Mouse (Mus musculus): Measurements from ENCODE around the gene N4bp3. TPM values are rescaled to one million over a fixed set of nuclear protein-coding genes. Genes with fewer than 3 reads are reported as not detected.

N4bp3 gene
- polyA plus RNA-seq, 1 experiment = 16.3 TPM

DNA sequence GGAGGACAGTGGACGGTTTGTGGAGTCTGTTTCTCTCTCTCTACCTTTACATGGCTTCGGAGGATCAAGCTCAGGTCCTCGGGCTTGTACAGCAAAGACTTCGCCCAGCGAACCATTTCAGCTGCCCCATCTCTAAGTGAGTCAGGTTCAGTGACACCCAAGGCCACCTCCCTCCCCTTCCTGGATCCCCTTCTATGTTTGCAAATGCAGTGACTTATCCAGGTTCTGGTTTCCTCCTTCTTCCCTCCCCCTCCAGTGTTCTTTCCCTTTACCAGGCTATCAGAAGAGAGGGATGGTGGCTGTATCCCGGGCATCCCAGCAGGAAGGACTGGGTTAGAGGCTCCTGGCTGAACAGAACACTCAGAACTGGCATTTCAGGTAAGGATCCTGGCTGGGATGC, 3.1 kb upstream of the N4bp3 start:
- no peaks in the 10 kb centered on the region for H3K36me3 ChIP-seq (ENCODE audit: control insufficient read depth, insufficient read depth)
- H3K4me3 ChIP-seq = no peak overlapping the region
- no peaks in the 10 kb centered on the region for H3K79me2 ChIP-seq (ENCODE audit: control insufficient read depth, insufficient read depth)
- no peaks in the 10 kb centered on the region for H3K27me3 ChIP-seq (ENCODE audit: control insufficient read depth, insufficient read depth, insufficient read length)
- no peak overlapping the region for H3K4me2 ChIP-seq (ENCODE audit: low read depth)
- no peak overlapping the region for H3ac ChIP-seq (ENCODE audit: control insufficient read depth, insufficient read length)
- TF ChIP-seq E2F4 (IDR thresholded peaks at IDR 0.05; ENCODE audit: insufficient read depth) (no peak), MAX (IDR thresholded peaks at IDR 0.05; ENCODE audit: low read depth) (no peak), MYOG (IDR thresholded peaks at IDR 0.05; ENCODE audit: control insufficient read depth in 1 of 3, insufficient read depth in 1 of 3, insufficient read length in 2 of 3, low read depth in 2 of 3) (no peak), POLR2A (IDR thresholded peaks at IDR 0.05; ENCODE audit: insufficient read length, low read depth) (no peak), TCF3 (IDR thresholded peaks at IDR 0.05; ENCODE audit: insufficient read length, low read depth) (no peak), REST (IDR thresholded peaks at IDR 0.05; ENCODE audit: insufficient read depth, insufficient read length) (no peak), CEBPB (IDR thresholded peaks at IDR 0.05; ENCODE audit: insufficient read depth, poor library complexity, severe bottlenecking) (no peak), TCF12 (IDR thresholded peaks at IDR 0.05; ENCODE audit: insufficient read depth, poor library complexity, severe bottlenecking) (no peak), POLR2AphosphoS2 (IDR thresholded peaks at IDR 0.05; ENCODE audit: insufficient read length, low read depth) (no peak), MYOD1 (IDR thresholded peaks at IDR 0.05; ENCODE audit: control insufficient read depth in 1 of 3, insufficient read length in 2 of 3, low read depth in 2 of 3) (no peak), SRF (IDR thresholded peaks at IDR 0.05; ENCODE audit: control insufficient read depth, insufficient read length, low read depth) (no peak), USF1 (IDR thresholded peaks at IDR 0.05; ENCODE audit: low read depth) (no peak)

DNA sequence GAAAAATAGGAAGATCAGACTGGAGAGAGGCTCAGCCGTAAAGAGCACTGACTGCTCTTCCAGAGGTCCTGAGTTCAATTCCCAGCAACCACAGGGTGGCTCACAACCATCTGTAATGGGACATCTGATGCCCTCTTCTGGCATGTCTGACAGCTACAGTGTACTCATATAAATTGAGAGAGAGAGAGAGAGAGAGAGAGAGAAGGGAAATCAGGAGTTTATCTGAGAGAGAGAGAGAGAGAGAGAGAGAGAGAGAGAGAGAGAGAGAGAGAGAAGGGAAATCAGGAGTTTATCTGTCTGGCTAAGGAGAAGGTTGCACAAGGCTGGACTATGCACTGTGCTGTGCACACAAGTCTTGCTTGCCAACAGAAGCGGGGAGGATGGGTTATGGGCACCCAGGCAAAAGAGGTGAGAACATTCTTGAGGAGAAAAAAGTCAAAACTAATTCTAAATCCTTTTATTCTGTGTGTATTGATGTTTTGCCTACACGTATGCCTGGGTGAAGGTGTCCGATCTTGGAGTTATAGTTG, 2.3 kb upstream of the N4bp3 start:
- H3K27me3 ChIP-seq (ENCODE audit: control insufficient read depth, insufficient read depth, insufficient read length) = no peaks in the 10 kb centered on the region
- TF ChIP-seq E2F4 (IDR thresholded peaks at IDR 0.05; ENCODE audit: insufficient read depth) (no peak), POLR2AphosphoS2 (IDR thresholded peaks at IDR 0.05; ENCODE audit: insufficient read length, low read depth) (no peak), TCF3 (IDR thresholded peaks at IDR 0.05; ENCODE audit: insufficient read length, low read depth) (no peak), MYOG (IDR thresholded peaks at IDR 0.05; ENCODE audit: control insufficient read depth in 1 of 3, insufficient read depth in 1 of 3, insufficient read length in 2 of 3, low read depth in 2 of 3) (no peak), USF1 (IDR thresholded peaks at IDR 0.05; ENCODE audit: low read depth) (no peak), SRF (IDR thresholded peaks at IDR 0.05; ENCODE audit: control insufficient read depth, insufficient read length, low read depth) (no peak), CEBPB (IDR thresholded peaks at IDR 0.05; ENCODE audit: insufficient read depth, poor library complexity, severe bottlenecking) (no peak), TCF12 (IDR thresholded peaks at IDR 0.05; ENCODE audit: insufficient read depth, poor library complexity, severe bottlenecking) (no peak), MAX (IDR thresholded peaks at IDR 0.05; ENCODE audit: low read depth) (no peak), REST (IDR thresholded peaks at IDR 0.05; ENCODE audit: insufficient read depth, insufficient read length) (no peak), MYOD1 (IDR thresholded peaks at IDR 0.05; ENCODE audit: control insufficient read depth in 1 of 3, insufficient read length in 2 of 3, low read depth in 2 of 3) (no peak), POLR2A (IDR thresholded peaks at IDR 0.05; ENCODE audit: insufficient read length, low read depth) (no peak)
- no peaks in the 10 kb centered on the region for H3K79me2 ChIP-seq (ENCODE audit: control insufficient read depth, insufficient read depth)
- H3K4me3 ChIP-seq = no peak overlapping the region
- no peak overlapping the region for H3ac ChIP-seq (ENCODE audit: control insufficient read depth, insufficient read length)
- H3K36me3 ChIP-seq (ENCODE audit: control insufficient read depth, insufficient read depth) = no peaks in the 10 kb centered on the region
- H3K4me2 ChIP-seq (ENCODE audit: low read depth) = no peak overlapping the region

DNA sequence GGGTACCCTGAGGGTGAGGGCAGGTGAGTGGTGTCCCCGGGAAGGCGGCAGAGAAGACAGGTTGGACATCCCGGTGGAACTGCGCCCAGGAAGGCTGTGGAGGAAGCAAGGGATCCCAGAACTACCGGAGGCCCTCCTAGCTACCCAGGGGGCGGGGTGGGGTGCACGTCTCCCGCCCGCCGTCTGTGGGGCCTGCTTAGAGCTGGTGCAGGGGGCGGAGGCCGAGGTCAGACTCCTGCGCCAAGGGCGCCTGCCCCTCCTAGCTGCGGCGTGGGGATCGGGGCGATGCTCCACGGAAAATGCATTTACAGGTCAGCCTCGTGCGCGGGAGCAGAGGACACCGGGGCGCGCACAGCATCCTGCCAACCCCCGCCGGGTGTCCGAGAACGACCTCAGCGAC, 381 bp downstream of the N4bp3 start:
- TF ChIP-seq TCF3 (IDR thresholded peaks at IDR 0.05; ENCODE audit: insufficient read length, low read depth) = no peak
- no peak for TF ChIP-seq CEBPB (IDR thresholded peaks at IDR 0.05; ENCODE audit: insufficient read depth, poor library complexity, severe bottlenecking)
- TF ChIP-seq MYOD1 (IDR thresholded peaks at IDR 0.05; ENCODE audit: control insufficient read depth in 1 of 3, insufficient read length in 2 of 3, low read depth in 2 of 3) = no peak
- no peak for TF ChIP-seq SRF (IDR thresholded peaks at IDR 0.05; ENCODE audit: control insufficient read depth, insufficient read length, low read depth)
- TF ChIP-seq POLR2AphosphoS2 (IDR thresholded peaks at IDR 0.05; ENCODE audit: insufficient read length, low read depth) = no peak
- no peak for TF ChIP-seq E2F4 (IDR thresholded peaks at IDR 0.05; ENCODE audit: insufficient read depth)
- no peak for TF ChIP-seq MYOG (IDR thresholded peaks at IDR 0.05; ENCODE audit: control insufficient read depth in 1 of 3, insufficient read depth in 1 of 3, insufficient read length in 2 of 3, low read depth in 2 of 3)
- no peak for TF ChIP-seq REST (IDR thresholded peaks at IDR 0.05; ENCODE audit: insufficient read depth, insufficient read length)
- TF ChIP-seq USF1 (IDR thresholded peaks at IDR 0.05; ENCODE audit: low read depth) = no peak
- TF ChIP-seq MAX (IDR thresholded peaks at IDR 0.05; ENCODE audit: low read depth) = no peak
- TF ChIP-seq TCF12 (IDR thresholded peaks at IDR 0.05; ENCODE audit: insufficient read depth, poor library complexity, severe bottlenecking) = no peak
- TF ChIP-seq POLR2A (IDR thresholded peaks at IDR 0.05; ENCODE audit: insufficient read length, low read depth) = no peak
- H3K79me2 ChIP-seq (ENCODE audit: control insufficient read depth, insufficient read depth) = no peaks in the 10 kb centered on the region
- no peaks in the 10 kb centered on the region for H3K36me3 ChIP-seq (ENCODE audit: control insufficient read depth, insufficient read depth)
- H3K27me3 ChIP-seq (ENCODE audit: control insufficient read depth, insufficient read depth, insufficient read length) = no peaks in the 10 kb centered on the region
- H3ac ChIP-seq (ENCODE audit: control insufficient read depth, insufficient read length) = peak overlapping the region; percentile 36
- H3K4me2 ChIP-seq (ENCODE audit: low read depth) = peak overlapping the region; percentile 90
- H3K4me3 ChIP-seq = peak overlapping the region; percentile 54

DNA sequence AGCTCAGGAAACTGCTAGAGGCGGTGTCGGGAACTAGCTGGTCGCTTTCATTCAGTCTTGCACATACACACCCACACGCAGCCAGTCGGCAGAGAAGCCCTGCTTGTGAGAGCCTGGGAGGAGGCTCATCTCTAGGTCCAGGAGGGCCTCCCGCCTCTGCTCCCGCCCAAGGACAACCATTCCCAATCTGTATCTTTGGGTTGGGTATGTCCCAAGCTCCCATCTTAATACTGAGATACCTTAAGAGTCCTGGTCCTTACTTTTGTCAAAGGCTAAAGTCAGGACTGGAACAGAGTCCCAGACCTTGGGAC, 798 bp downstream of the N4bp3 start:
- H3K36me3 ChIP-seq (ENCODE audit: control insufficient read depth, insufficient read depth) = no peaks in the 10 kb centered on the region
- peak overlapping the region; percentile 90 for H3K4me2 ChIP-seq (ENCODE audit: low read depth)
- TF ChIP-seq TCF12 (IDR thresholded peaks at IDR 0.05; ENCODE audit: insufficient read depth, poor library complexity, severe bottlenecking) (no peak), MAX (IDR thresholded peaks at IDR 0.05; ENCODE audit: low read depth) (no peak), POLR2AphosphoS2 (IDR thresholded peaks at IDR 0.05; ENCODE audit: insufficient read length, low read depth) (no peak), POLR2A (IDR thresholded peaks at IDR 0.05; ENCODE audit: insufficient read length, low read depth) (no peak), MYOD1 (IDR thresholded peaks at IDR 0.05; ENCODE audit: control insufficient read depth in 1 of 3, insufficient read length in 2 of 3, low read depth in 2 of 3) (no peak), SRF (IDR thresholded peaks at IDR 0.05; ENCODE audit: control insufficient read depth, insufficient read length, low read depth) (no peak), REST (IDR thresholded peaks at IDR 0.05; ENCODE audit: insufficient read depth, insufficient read length) (no peak), TCF3 (IDR thresholded peaks at IDR 0.05; ENCODE audit: insufficient read length, low read depth) (no peak), CEBPB (IDR thresholded peaks at IDR 0.05; ENCODE audit: insufficient read depth, poor library complexity, severe bottlenecking) (no peak), MYOG (IDR thresholded peaks at IDR 0.05; ENCODE audit: control insufficient read depth in 1 of 3, insufficient read depth in 1 of 3, insufficient read length in 2 of 3, low read depth in 2 of 3) (no peak)
- peak overlapping the region; percentile 36 for H3ac ChIP-seq (ENCODE audit: control insufficient read depth, insufficient read length)
- H3K27me3 ChIP-seq (ENCODE audit: control insufficient read depth, insufficient read depth, insufficient read length) = no peaks in the 10 kb centered on the region
- no peaks in the 10 kb centered on the region for H3K79me2 ChIP-seq (ENCODE audit: control insufficient read depth, insufficient read depth)
- peak overlapping the region; percentile 54 for H3K4me3 ChIP-seq

Data from myocyte (in vitro differentiated cells).